Comparison of ENCODE assay signal across 8 mouse cellular contexts in genomic region chr4:138217951-138218685, GRCm38 (mm10). TPM values are rescaled to one million over a fixed set of nuclear protein-coding genes. Genes with fewer than 3 reads are reported as not detected.
DNase-seq lines count a peak whose midpoint lies in the region; ATAC-seq and TF ChIP-seq lines count a peak whose summit lies in the region.

No protein-coding gene starts in this region.

- DNase-seq in lung, postnatal 0 days (ENCODE audit: low spot score), result no peak
- no peak for DNase-seq in lung, postnatal 25 days (ENCODE audit: low spot score)
- no peak for DNase-seq in layer of hippocampus, postnatal 25 days (ENCODE audit: extremely low spot score in 1 of 2, low spot score in 1 of 2)
- DNase-seq in adrenal gland, adult 8-10 months, result no peak
- DNase-seq in layer of hippocampus, adult 9-10 months (ENCODE audit: low spot score), result no peak

- no peaks in the 10 kb centered on the region for H3K27me3 ChIP-seq in lung, postnatal 0 days (replicated peaks; ENCODE audit: insufficient read depth, low read length)
- no peaks in the 10 kb centered on the region for H3K27me3 ChIP-seq in embryonic facial prominence, embryonic 13.5 days
- H3K27me3 ChIP-seq in intestine, postnatal 0 days (replicated peaks; ENCODE audit: control insufficient read depth, insufficient read depth, low read length), result no peaks in the 10 kb centered on the region
- no peaks in the 10 kb centered on the region for H3K27me3 ChIP-seq in neural tube, embryonic 15.5 days (replicated peaks)

- H3K4me1 ChIP-seq in lung, postnatal 0 days (ENCODE audit: insufficient read depth, low read depth, low read length), result peaks cover 12% of the 10 kb centered on the region; the same call in 1 of the 2 replicates
- peaks cover 31% of the 10 kb centered on the region for H3K4me1 ChIP-seq in embryonic facial prominence, embryonic 13.5 days
- H3K4me1 ChIP-seq in intestine, postnatal 0 days (replicated peaks; ENCODE audit: control insufficient read depth, insufficient read depth, low read length), result peaks cover 11% of the 10 kb centered on the region; the same call in 1 of the 2 replicates
- peaks cover 49% of the 10 kb centered on the region for H3K4me1 ChIP-seq in neural tube, embryonic 15.5 days

- no peak for TF ChIP-seq CTCF in lung, postnatal 0 days (IDR thresholded peaks at IDR 0.05)
- TF ChIP-seq CTCF in intestine, postnatal 0 days (IDR thresholded peaks at IDR 0.05; ENCODE audit: low read depth), result no peak

- peak overlapping the region; percentile 81 for H3K4me2 ChIP-seq in lung, postnatal 0 days (replicated peaks; ENCODE audit: low read depth, low read length)
- peak overlapping the region; percentile 90 for H3K4me2 ChIP-seq in embryonic facial prominence, embryonic 13.5 days
- peak overlapping the region; percentile 81 for H3K4me2 ChIP-seq in intestine, postnatal 0 days (replicated peaks; ENCODE audit: low read depth)
- H3K4me2 ChIP-seq in neural tube, embryonic 15.5 days, result peak overlapping the region; percentile 77

- TF ChIP-seq EP300 in lung, postnatal 0 days (IDR thresholded peaks at IDR 0.05), result no peak

- peaks cover 6% of the 10 kb centered on the region; the same call in 1 of the 2 replicates for H3K36me3 ChIP-seq in lung, postnatal 0 days (ENCODE audit: insufficient read depth, low read length)
- H3K36me3 ChIP-seq in embryonic facial prominence, embryonic 13.5 days, result peaks cover 23% of the 10 kb centered on the region
- H3K36me3 ChIP-seq in intestine, postnatal 0 days (ENCODE audit: control insufficient read depth, insufficient read depth), result peaks cover 12% of the 10 kb centered on the region
- peaks cover 16% of the 10 kb centered on the region for H3K36me3 ChIP-seq in neural tube, embryonic 15.5 days

- 64% methylated on average over 11 of the region's 11 CpGs for WGBS in lung, postnatal 0 days
- 80% methylated on average over 11 of the region's 11 CpGs for WGBS in embryonic facial prominence, embryonic 13.5 days
- WGBS in intestine, postnatal 0 days, result 56% methylated on average over 11 of the region's 11 CpGs
- 77% methylated on average over 11 of the region's 11 CpGs for WGBS in neural tube, embryonic 15.5 days

- ATAC-seq in lung, postnatal 0 days, result no peak
- no peak for ATAC-seq in embryonic facial prominence, embryonic 13.5 days (ENCODE audit: insufficient number of reproducible peaks, insufficient read depth, low FRiP score, low TSS enrichment, low read depth)
- no peak for ATAC-seq in intestine, postnatal 0 days
- ATAC-seq in neural tube, embryonic 15.5 days (ENCODE audit: low FRiP score), result no peak

- no peaks in the 10 kb centered on the region for H3K9me3 ChIP-seq in lung, postnatal 0 days (ENCODE audit: low read length)
- H3K9me3 ChIP-seq in embryonic facial prominence, embryonic 13.5 days, result no peaks in the 10 kb centered on the region
- no peaks in the 10 kb centered on the region for H3K9me3 ChIP-seq in intestine, postnatal 0 days (ENCODE audit: control insufficient read depth)
- H3K9me3 ChIP-seq in neural tube, embryonic 15.5 days (replicated peaks), result no peaks in the 10 kb centered on the region

- peak overlapping the region; percentile 85 for H3K9ac ChIP-seq in lung, postnatal 0 days (replicated peaks; ENCODE audit: low read depth)
- peak overlapping the region; percentile 99 for H3K9ac ChIP-seq in embryonic facial prominence, embryonic 13.5 days
- H3K9ac ChIP-seq in intestine, postnatal 0 days (ENCODE audit: low read depth, low read length), result peak overlapping the region; percentile 95
- H3K9ac ChIP-seq in neural tube, embryonic 15.5 days (replicated peaks), result peak overlapping the region; percentile 89

- peak overlapping the region; percentile 96 for H3K4me3 ChIP-seq in lung, postnatal 0 days (ENCODE audit: low read depth, low read length)
- H3K4me3 ChIP-seq in embryonic facial prominence, embryonic 13.5 days, result peak overlapping the region; percentile 99
- peak overlapping the region; percentile 94 for H3K4me3 ChIP-seq in intestine, postnatal 0 days (ENCODE audit: low read depth, low read length)
- peak overlapping the region; percentile 81 for H3K4me3 ChIP-seq in neural tube, embryonic 15.5 days (replicated peaks)

- H3K27ac ChIP-seq in lung, postnatal 0 days (ENCODE audit: low read length), result peak overlapping the region; percentile 100; the same call in 1 of the 2 replicates
- H3K27ac ChIP-seq in embryonic facial prominence, embryonic 13.5 days, result peak overlapping the region; percentile 98; the same call in 1 of the 2 replicates
- H3K27ac ChIP-seq in intestine, postnatal 0 days (ENCODE audit: low read depth, low read length), result 0 out of 2 replicates have a peak overlapping the region, but pooled peaks have one; percentile 100
- H3K27ac ChIP-seq in neural tube, embryonic 15.5 days (replicated peaks), result peak overlapping the region; percentile 100; the same call in 1 of the 2 replicates

RNA-seq across cellular contexts. Expression of gene Hp1bp3, which starts 2.0 kb away (rescaled TPM):
- 129 and 135 TPM in 2 replicates for polyA plus RNA-seq in lung, postnatal 0 days (2015; fragmentation: Nextera tagmentation; extraction: Ambion mirVana)
- polyA plus RNA-seq in embryonic facial prominence, embryonic 13.5 days (2015; fragmentation: Nextera tagmentation; extraction: Ambion mirVana), result 218 and 228 TPM in 2 replicates
- polyA plus RNA-seq in intestine, postnatal 0 days (2015; fragmentation: Nextera tagmentation; extraction: Ambion mirVana), result 75.5 and 83.4 TPM in 2 replicates
- 157 and 167 TPM in 2 replicates for polyA plus RNA-seq in neural tube, embryonic 15.5 days (2015; fragmentation: Nextera tagmentation; extraction: Ambion mirVana)
- 100 to 1,000 TPM; 167 to 170 TPM for total RNA-seq in layer of hippocampus, postnatal 25 days (2021)
- 100 to 1,000 TPM; 228 to 267 (median 252) TPM for total RNA-seq in adrenal gland, adult 8-10 months (2022)

RNA-seq across cellular contexts. Expression of gene Sh2d5, which starts 32.1 kb away (rescaled TPM):
- 0.14 and 0.18 TPM in 2 replicates for polyA plus RNA-seq in lung, postnatal 0 days (2015; fragmentation: Nextera tagmentation; extraction: Ambion mirVana)
- 0.79 and 1.2 TPM in 2 replicates for polyA plus RNA-seq in embryonic facial prominence, embryonic 13.5 days (2015; fragmentation: Nextera tagmentation; extraction: Ambion mirVana)
- polyA plus RNA-seq in intestine, postnatal 0 days (2015; fragmentation: Nextera tagmentation; extraction: Ambion mirVana), result 0.21 and 0.33 TPM in 2 replicates
- polyA plus RNA-seq in neural tube, embryonic 15.5 days (2015; fragmentation: Nextera tagmentation; extraction: Ambion mirVana), result 17.0 and 19.9 TPM in 2 replicates
- total RNA-seq in layer of hippocampus, postnatal 25 days (2021), result 10 to 100 TPM; 46.8 to 47.1 TPM
- total RNA-seq in adrenal gland, adult 8-10 months (2022), result 1 to 10 TPM; 2.5 to 4.7 (median 3.4) TPM

RNA-seq across cellular contexts. Expression of gene Kif17, which starts 32.1 kb away (rescaled TPM):
- 0.37 and 1.1 TPM in 2 replicates for polyA plus RNA-seq in lung, postnatal 0 days (2015; fragmentation: Nextera tagmentation; extraction: Ambion mirVana)
- 1.4 and 1.7 TPM in 2 replicates for polyA plus RNA-seq in embryonic facial prominence, embryonic 13.5 days (2015; fragmentation: Nextera tagmentation; extraction: Ambion mirVana)
- 0.78 and 1.1 TPM in 2 replicates for polyA plus RNA-seq in intestine, postnatal 0 days (2015; fragmentation: Nextera tagmentation; extraction: Ambion mirVana)
- polyA plus RNA-seq in neural tube, embryonic 15.5 days (2015; fragmentation: Nextera tagmentation; extraction: Ambion mirVana), result 5.0 and 5.2 TPM in 2 replicates
- total RNA-seq in layer of hippocampus, postnatal 25 days (2021), result 10 to 100 TPM; 19.0 to 19.8 TPM
- total RNA-seq in adrenal gland, adult 8-10 months (2022), result 1 to 10 TPM; 3.1 to 6.3 (median 4.0) TPM
